Mouse (Mus musculus) central nervous system, embryonic 14 days (tissue): Measurements from ENCODE around the gene Zfp473. TPM values are rescaled to one million over a fixed set of nuclear protein-coding genes. Genes with fewer than 3 reads are reported as not detected.

Experiments used
- polyA plus RNA-seq: library from polyadenylated mRNA; depleted of rRNA; stranded (reverse); fragments of >200 nt; gene quantifications from 2 replicates; pipeline ENCODE4 v1.2.3, GENCODE M21; 2012; rRNA removed

Zfp473 gene
- 0.84 and 1.0 TPM in 2 replicates for polyA plus RNA-seq

DNA sequence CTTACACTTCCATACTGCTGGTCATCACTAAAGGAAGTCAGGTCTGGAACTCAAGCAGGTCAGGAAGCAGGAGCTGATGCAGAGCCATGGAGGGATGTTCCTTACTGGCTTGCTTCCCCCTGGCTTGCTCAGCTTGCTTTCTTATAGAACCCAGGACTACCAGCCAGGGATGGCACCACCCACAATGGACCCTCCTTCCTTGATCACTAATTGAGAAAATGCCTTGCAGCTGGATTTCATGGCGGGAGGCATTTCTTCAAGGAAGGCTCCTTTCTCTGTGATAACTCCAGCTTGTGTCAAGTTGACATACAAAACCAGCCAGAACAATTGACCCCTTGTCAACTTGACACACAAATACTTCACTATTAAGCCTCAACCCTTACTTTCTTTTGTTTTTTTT lies at the start of gene Zfp473:
Gene Zfp473 (minus strand): TSS at position 101 of the 400 bp plus-strand sequence.

DNA sequence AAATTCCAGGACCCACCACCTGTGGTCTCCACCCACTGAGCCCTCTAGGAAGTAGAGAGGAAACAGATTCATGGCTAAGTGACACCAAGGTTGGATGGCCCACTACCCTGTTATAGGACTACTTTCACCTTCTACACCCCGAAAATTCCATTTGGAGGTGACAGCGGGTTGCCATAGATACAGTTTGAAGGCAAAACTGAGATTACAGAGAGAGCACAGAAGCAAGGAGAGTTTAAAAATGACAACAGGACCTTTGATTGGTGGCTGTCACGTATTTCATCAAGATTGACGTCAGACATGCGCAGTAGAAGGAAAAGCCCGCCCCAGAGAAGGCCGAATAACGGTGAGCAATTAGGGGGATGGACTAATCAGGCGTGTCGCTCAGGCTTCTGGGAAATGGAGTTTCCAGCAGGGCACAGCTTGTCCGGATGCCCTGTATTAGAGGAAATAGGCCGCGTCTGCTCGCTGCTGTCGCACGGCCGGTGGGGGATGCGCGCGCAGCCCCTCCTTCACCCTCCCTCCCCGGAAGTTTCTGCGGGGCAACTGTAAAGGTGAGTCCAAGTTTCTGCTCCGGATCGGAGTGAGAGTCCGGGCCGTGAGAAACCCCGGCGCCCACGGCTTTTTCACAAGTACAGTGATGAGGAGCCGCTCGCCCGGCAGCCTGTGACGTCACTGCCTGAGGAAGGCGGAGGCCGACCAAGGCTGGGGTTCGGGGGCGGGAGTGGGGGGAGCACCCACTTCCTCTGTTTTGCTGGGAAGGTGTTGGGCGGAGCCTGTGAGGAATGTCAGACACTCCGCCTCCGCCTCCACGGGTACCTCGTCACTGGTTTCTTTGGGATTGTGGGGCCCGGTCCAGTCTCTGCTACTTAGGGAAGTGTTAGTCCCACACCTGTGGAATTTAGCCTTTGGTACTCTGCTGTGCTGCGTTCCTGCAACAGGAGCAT lies 2.5 kb downstream of the Zfp473 start, which contains the start of gene Vrk3:
Gene Vrk3 (plus strand): TSS at position 313 of the 944 bp plus-strand sequence.

DNA sequence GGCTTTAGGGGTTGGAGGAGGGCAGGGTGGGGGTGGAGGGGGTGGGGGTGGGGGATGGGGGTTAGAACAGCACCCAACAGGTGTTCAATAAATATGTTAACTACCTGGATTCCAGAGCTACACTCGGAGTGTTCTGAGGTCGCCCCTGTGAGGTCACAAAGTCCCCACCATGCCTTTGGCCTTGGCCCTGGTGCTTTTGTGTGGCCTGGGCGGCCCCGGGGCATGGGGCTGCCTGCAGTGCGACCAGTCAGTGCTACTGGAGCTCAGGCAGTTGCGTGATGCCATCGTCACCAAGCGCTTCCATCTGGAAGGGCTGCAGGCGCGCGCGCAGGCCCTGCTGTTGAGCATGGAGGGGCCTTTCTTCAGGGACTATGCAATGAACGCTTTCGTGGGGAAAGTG lies 42.3 kb downstream of the Zfp473 start, which contains the start of gene Izumo2:
Gene Izumo2 (plus strand): TSS at position 169 of the 400 bp plus-strand sequence.

Other genes starting within 250 kb of the Zfp473 start
- 0.01 and 0.05 TPM in 2 replicates for gene Mybpc2, start 226.4 kb downstream of the Zfp473 start, polyA plus RNA-seq
- gene Spib, start 219.0 kb downstream of the Zfp473 start, polyA plus RNA-seq: 0.06 and 0.16 TPM in 2 replicates
- 60.2 and 64.2 TPM in 2 replicates for gene Pold1, start 202.2 kb downstream of the Zfp473 start, polyA plus RNA-seq
- gene Nr1h2, start 197.1 kb downstream of the Zfp473 start, polyA plus RNA-seq: 94.5 and 97.2 TPM in 2 replicates
- 0.64 TPM in 2 replicates for gene Napsa, start 178.7 kb downstream of the Zfp473 start, polyA plus RNA-seq
- 16.8 and 23.5 TPM in 2 replicates for gene Kcnc3, start 160.4 kb downstream of the Zfp473 start, polyA plus RNA-seq
- gene Myh14, start 80.2 kb downstream of the Zfp473 start, polyA plus RNA-seq: 0.93 and 2.3 TPM in 2 replicates
- not detected in 2 replicates for gene Izumo2, start 42.3 kb downstream of the Zfp473 start, polyA plus RNA-seq
- gene Vrk3, start 2.6 kb downstream of the Zfp473 start, polyA plus RNA-seq: 35.3 and 40.3 TPM in 2 replicates
- gene Nup62, start 65.0 kb upstream of the Zfp473 start, polyA plus RNA-seq: 72.4 and 77.2 TPM in 2 replicates
- 0.54 and 0.94 TPM in 2 replicates for gene Il4i1, start 65.3 kb upstream of the Zfp473 start, polyA plus RNA-seq
- 27.3 and 31.7 TPM in 2 replicates for gene Atf5, start 65.6 kb upstream of the Zfp473 start, polyA plus RNA-seq
- 124 and 138 TPM in 2 replicates for gene Akt1s1, start 97.9 kb upstream of the Zfp473 start, polyA plus RNA-seq
- gene Tbc1d17, start 98.0 kb upstream of the Zfp473 start, polyA plus RNA-seq: 94.9 and 108 TPM in 2 replicates
- 37.0 and 37.3 TPM in 2 replicates for gene Pnkp, start 106.1 kb upstream of the Zfp473 start, polyA plus RNA-seq
- gene Ptov1, start 118.7 kb upstream of the Zfp473 start, polyA plus RNA-seq: 775 and 803 TPM in 2 replicates
- gene Med25, start 141.7 kb upstream of the Zfp473 start, polyA plus RNA-seq: 175 and 202 TPM in 2 replicates
- 33.8 and 34.7 TPM in 2 replicates for gene Fuz, start 145.0 kb upstream of the Zfp473 start, polyA plus RNA-seq
- gene Ap2a1, start 178.4 kb upstream of the Zfp473 start, polyA plus RNA-seq: 135 and 148 TPM in 2 replicates
- gene Tsks, start 192.2 kb upstream of the Zfp473 start, polyA plus RNA-seq: 0.04 and 0.23 TPM in 2 replicates
- gene Cpt1c, start 223.8 kb upstream of the Zfp473 start, polyA plus RNA-seq: 110 and 111 TPM in 2 replicates
- gene Prmt1, start 235.5 kb upstream of the Zfp473 start, polyA plus RNA-seq: 763 and 875 TPM in 2 replicates
- gene Irf3, start 246.6 kb upstream of the Zfp473 start, polyA plus RNA-seq: 131 and 137 TPM in 2 replicates
- 31.9 and 33.7 TPM in 2 replicates for gene Bcl2l12, start 247.7 kb upstream of the Zfp473 start, polyA plus RNA-seq